Mouse (Mus musculus): ENCODE data around the gene Nav2.

Gene Nav2

DNA sequence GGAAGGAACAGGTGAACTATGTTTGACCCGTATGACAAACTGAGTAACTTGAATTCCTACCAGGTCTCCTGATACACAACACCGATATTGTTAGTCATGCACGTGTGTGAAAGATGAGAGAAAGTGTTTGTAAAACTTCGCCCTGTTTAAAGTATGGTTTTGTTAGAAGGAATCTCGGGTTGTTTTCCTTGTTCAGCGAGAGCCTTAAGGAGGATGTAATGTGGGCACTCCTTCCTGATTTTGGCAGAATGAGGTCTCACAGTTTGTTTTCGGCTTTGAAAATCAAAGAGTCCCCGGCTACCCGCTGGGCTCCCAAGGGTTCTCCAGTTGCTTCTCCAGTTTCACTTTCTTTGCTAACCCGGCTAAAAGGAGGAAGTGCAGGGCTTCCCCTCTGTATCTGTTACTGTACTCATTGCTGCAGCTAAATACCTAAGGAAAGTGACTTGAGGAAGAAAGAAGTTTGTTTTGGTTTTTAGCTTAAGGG, 553.9 kb downstream of the Nav2 start:
- no peak for DNase-seq

GRCm38 (mm10) chr7:49467861-49468260, 559.3 kb downstream of the Nav2 start:
- peak; percentile 76 for DNase-seq

DNA sequence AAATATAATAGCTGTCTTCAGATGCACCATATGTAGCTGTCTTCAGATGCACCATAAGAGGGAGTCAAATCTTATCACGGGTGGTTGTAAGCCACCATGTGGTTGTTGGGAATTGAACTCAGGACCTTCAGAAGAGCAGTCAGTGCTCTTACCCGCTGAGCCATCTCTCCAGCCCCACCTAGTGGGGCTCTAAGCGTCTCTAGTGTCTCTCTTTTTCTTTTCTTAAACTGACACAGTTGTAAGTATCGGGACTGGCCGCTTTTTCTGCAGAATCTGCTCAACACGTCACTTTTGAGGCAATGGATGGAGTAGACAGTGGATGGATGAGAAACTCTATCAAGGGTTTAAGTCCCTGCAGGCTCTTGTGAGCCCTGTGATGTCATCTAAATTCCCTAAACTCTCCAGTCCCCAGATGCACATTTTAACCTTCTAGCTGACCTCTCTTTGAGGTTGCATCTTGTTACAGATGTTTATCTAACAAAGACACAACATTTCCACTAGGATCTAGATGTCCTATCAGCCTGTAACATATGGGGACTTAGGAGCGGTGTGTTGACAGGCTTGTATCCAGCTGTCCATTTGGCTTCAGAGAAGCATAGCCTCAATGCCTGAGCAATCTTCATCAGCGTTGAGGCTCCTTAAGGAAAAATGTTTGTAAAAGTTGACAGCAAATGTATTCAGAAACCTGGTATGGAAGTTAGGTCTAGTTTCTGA, 560.1 kb downstream of the Nav2 start:
- DNase-seq, result no peak

DNA sequence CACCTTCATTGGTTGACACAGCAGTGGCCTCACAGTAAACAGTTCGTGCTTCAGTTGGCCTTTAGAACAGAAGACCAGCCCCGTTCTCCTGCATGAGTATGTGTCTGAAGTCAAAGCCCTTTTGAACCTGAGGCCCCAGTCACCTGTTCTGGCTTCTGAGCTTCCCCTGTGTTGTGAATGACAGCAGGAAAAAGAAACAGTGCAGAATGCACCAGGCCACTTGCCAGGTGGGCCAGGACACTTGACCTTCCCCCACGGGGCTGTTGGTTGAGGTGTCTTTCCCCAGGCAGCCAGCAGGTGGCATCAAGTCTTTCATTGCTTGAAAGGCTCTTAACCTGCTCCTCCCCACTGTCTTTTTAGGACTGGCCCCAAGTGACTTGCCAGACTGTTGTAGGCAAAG, 562.8 kb downstream of the Nav2 start:
- peak; percentile 83 for DNase-seq

DNA sequence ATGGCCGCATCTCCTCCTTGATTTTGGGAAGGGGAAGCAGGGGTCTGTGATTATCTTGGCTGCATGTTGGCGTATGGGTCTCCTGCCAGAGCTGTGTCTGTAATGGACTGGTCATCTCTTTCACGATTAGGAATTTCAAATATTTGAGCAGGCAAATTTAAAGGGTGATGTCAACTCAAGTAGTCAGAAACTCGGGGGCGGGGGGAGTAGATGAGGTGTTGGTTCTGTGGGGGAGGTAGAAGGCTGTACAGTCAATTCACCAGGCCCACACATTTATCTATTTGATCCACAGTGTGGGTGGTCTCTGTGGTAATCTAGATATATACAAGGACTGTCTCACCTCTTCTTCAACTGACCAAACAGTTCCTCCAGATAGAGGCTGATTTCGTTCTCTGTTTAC, 566.8 kb downstream of the Nav2 start:
- DNase-seq, result no peak

DNA sequence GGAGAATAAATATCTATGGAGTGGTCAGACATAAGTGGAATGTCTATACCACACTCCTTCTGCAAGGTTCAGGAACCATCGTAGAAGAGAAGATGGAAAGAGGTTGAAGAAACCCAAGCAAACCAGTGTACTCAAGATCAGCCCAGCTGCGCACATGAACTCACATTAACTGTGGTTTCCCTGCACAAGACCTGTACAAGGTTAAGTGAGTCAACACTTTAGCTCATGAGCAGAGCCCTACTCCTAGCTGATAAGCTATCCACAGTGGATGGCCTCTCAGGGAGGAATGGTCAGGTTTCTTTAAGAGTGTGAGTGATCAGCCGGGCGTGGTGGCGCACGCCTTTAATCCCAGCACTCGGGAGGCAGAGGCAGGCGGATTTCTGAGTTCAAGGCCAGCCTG, 567.6 kb downstream of the Nav2 start:
- no peak for DNase-seq

DNA sequence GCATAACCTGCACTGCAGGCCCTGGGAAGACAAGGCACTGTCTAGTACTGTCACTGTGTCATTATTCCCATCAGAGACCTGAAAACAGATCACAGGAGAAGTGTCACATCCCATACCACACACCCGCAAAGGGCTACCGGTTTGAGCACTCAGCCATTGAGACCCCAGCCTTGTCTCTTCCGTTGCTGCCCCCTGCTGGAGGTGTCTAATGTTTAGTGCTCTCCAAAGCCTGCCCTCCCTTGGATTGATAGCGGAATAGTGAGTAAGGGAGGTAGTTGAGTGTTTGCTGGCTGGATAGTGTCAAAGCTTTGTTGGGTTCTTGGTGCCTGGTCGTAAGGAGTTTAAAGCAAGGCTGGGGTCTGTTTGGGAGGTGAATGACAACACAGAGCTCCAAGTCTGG, 568.1 kb downstream of the Nav2 start:
- peak; percentile 79 for DNase-seq

GRCm38 (mm10) chr7:49477076-49477975, 568.8 kb downstream of the Nav2 start:
- DNase-seq, result no peak

DNA sequence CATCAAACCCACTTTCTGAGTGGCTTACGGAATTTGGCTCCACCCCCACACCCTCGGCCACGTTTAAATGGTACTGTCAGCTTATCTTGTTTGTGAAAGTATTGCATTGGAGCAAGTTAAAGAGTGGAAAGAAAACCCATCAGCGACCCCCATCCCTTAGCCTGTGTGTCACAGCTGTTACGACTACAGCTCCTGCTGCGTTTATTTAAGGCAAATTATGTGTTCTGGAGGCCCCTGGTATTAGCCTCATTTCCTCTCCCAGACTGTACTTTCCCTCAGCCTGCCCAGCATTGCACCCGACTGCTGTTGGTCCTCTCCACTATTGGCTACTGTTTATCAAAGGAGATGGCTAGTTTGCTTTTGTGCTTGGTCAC, 569.4 kb downstream of the Nav2 start:
- no peak for DNase-seq

DNA sequence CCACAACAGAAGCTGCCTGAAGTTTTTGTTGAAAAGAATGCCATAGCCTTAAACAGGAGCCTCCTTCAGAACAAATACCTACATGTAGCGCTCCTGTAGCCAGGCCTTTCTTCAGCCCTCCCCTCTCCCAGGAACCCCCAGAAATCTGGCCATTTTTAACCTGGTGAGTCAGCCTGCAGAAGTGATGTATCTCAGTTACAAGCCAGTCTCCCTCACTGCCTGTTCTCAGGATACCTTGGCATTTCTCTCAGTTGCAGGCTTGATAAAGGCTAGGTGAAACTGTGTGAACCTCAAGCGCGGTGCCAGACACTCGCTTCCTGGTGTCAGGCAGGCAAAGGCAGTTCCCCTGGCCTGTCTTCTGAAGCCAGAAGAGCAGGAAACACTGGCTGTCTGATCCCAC, 570.4 kb downstream of the Nav2 start:
- no peak for DNase-seq

GRCm38 (mm10) chr7:49480962-49481361, 572.4 kb downstream of the Nav2 start:
- DNase-seq, result no peak

DNA sequence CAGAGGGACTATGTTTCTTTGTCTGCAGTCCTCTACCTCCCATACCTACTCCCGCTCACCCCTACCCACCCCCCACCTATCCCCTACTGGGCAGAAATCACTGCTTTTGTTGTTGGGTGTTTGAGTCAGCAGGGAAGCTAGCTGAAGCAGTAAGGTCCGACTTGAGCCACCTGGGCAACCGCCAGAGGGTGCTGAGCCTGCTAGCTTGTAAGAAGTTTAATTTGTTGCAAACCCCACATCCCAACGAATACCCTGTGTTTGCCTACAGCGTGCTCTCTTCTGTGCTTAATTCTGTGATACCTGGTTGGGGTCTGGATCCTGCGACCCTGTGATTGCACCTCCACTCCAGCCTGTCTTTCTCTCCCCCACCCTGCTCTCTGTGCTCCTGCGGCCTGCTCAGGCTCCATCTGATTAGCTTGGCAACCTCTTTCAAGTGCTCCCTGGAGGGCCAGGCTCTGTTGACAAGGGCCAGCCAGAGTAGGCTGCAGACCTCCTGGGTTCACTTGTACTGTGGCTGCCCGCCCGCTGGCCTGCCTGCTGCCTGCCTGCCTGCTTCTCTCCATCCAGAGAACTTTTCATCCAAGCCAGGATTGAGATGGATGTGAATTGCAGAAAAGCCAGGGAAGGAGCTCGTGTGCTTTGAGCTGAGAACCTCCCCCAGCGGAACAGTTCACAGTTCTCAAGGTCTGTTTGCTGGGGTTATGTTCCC, 575.7 kb downstream of the Nav2 start:
- DNase-seq, result peak; percentile 72

GRCm38 (mm10) chr7:49485292-49485847, 576.9 kb downstream of the Nav2 start:
- DNase-seq, result no peak

DNA sequence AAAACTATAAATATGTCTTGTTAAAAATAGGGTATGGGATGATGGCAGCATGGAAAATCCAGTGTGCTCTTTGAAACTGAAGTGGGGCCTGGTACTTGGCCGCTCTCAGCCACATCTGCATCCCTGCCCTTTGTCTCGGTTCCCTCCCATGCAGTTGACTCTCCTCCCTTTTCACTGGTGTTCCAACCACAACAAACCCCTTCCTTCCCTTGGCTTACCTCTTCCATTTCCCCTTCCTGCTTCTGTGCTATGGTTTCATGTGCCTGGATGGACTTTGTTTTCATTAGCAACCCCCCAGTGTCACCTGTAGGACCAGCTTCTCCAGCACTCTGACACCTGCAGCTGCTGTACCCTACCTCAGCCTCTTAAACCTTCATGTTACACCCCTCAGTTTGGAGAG, 578.8 kb downstream of the Nav2 start:
- no peak for DNase-seq

DNA sequence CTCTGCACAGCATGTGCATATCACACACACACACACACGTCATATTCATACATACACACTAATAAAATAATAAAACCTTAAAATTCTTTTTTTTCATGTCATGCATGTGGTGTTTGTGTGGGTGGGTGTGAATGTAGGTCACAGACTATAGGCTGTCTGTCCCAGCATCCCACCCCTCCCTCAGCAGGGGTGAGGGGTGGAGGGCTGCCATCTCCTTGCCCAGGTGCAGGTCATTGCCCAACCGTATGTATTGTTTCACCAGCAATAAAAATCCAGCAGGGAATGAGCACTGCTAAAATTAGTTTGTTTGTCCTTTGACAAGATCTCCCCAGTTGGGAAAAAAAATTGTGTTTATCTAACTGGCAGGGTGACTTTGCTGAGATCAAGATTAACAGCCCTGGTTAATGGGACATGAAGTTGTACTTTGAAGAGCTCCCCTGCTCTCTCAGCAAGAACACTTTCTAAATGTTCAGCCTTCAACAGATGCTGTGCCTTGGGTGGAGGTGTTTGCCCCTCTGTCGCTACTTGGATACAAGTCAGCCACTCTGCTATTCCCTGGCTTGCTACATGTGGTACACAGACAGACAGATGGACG, 580.1 kb downstream of the Nav2 start:
- peak; percentile 51 for DNase-seq

DNA sequence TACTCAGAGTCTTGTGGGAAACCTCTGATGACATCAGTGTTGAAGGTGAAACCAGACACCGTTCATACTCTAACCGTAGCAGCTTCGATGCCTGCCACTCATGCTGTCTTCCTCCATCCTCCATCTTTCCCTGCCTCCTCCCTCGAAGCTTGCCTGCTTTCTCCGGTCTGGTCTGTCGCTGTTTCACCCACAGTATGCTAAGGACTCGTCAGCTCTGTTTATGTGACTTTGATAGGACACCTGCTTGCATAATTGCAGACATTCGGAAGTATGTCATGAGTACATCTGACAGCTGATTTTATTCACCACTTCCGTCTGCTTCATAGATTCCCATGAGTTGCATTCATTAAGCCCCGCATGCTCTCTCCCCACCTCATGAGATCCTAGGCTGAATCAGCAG, 582.3 kb downstream of the Nav2 start:
- no peak for DNase-seq

DNA sequence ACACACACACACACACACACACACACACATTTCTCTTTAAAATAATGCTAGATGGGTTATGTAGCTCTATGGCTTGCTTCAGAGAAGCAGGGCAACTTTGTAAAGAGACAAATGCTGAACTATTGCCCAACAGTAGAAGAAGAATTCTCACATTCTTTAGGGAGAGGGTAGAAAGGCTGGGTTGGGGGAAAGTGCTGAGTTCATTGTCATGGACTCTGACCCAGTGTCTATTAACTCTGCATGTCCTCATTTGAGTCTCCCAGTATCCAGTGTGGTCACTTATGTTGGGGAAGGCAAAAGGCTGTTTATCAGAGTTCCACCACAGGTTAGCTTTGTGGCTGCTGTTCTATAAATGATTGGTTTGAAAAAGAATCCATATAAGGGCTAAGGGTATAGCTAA, 584.1 kb downstream of the Nav2 start:
- no peak for DNase-seq

DNA sequence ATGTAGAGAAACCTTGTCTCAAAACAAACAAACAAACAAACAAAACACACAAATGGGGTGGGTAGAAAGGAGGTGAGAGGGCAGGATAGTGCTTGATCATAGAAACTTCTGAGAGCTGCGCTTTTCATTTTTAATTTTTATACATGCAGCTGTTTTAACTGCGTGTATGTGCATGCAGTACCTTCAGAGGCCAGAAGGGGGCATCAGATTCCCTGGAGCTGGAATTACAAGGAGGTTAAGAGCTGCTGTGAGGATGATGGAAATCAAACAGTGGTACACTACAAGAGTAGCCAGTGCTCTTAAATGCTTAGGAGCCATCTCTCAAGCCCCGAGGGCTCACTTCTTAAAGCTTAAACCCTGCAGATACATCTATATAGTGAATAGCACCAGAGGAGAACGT, 584.7 kb downstream of the Nav2 start:
- DNase-seq, result peak; percentile 65

DNA sequence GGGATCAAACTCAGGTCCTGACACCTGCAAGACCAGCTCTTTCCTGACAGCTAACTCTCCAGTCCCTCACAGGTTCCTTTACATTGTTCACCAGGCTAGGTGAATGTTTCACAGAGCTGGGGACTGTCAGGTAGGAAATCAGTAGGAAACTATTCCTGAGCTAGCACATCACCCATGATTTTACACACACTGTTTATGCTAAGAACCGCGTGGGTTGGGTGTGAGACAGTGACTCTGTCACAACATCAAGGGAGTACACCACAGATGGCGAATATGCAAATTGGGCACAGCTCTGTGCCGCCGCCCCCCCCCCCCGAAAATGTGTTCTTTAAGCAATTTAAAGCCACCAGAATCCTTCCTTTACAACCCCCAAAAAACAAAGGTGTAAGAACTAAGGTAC, 586.1 kb downstream of the Nav2 start:
- DNase-seq, result no peak

DNA sequence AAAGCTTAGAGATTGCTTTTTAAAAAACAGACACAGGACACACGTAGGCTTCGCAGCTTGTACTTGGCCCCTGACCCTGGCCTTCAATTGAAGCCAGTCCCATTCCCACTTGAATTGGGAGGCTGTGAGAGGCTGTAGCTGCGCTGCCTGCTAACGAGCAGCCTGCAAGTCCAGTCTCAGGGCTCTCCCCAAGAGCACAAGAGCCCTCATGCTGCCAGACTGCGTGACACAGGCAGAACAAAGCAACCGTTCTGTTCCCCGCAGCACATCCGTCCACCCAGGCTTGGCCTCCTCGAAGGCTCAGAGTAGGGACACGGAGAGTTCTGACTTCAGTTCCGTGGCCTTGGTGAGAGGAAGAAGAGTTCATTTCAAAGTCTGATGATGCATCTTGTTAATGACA, 587.6 kb downstream of the Nav2 start:
- DNase-seq, result no peak

- DNase-seq, result peak; percentile 65
Observed at GRCm38 (mm10) chr7:49496766-49497425, 588.4 kb downstream of the Nav2 start.

- no peak for DNase-seq
Observed at GRCm38 (mm10) chr7:49497426-49497892, 588.9 kb downstream of the Nav2 start.
